Mouse (Mus musculus) brain, adult 2 months (tissue): Measurements from ENCODE around the gene Tmco4.
"Not testable (repeated sequence)": the region's sequence is repeated elsewhere in the genome, so short reads cannot be mapped to it uniquely, and the experiment has no call there.

Source experiments
- DNase-seq: peaks from one replicate; pipeline ENCODE4 v3.0.0; 2011; ENCODE audit warnings: low read depth, low spot score

Gene Tmco4

GRCm38 (mm10) chr4:138973719-138974115 lies 1.0 kb downstream of the Tmco4 start:
- no peak for DNase-seq

- not testable (repeated sequence) for DNase-seq
Measured at GRCm38 (mm10) chr4:138974540-138974939, 1.9 kb downstream of the Tmco4 start.

DNA sequence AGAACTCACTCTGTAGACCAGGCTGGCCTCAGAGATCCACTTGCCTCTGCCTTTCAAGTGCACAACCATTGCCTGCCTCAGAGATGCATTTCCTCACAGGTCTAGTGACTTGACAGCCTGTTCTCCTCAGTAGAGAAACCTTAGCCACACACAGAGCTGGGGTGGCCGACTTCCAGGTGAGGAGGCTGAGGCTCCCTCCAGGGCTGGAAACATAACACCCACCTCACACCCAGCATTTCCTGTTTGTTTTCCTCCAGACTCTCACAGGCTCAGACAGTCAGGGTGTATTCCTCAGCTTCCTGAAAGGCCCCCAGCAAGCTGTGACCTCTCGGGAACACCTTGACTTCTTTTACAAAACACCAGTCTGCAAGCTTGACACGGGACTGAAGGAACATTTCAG lies 2.5 kb downstream of the Tmco4 start:
- no peak for DNase-seq

DNA sequence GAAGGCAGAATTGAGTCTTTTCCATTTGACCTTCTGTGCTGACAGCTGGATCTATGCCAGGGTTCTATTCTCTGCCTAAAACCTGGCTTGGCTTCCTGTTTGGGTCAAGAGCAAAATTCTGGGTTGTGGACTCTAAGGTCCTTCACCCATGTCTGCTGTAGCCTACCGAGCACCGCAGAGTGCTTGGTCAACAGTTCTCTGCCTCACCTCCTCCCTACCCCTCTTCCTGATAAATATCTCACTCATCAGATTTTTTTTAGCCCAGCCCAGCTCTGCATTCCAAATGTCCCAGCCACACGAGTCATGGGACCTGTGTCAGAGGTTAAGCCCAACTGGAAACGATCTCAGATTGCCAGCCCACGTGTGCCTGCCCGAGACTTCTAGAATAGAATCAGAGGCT lies 3.4 kb downstream of the Tmco4 start:
- DNase-seq: no peak

DNA sequence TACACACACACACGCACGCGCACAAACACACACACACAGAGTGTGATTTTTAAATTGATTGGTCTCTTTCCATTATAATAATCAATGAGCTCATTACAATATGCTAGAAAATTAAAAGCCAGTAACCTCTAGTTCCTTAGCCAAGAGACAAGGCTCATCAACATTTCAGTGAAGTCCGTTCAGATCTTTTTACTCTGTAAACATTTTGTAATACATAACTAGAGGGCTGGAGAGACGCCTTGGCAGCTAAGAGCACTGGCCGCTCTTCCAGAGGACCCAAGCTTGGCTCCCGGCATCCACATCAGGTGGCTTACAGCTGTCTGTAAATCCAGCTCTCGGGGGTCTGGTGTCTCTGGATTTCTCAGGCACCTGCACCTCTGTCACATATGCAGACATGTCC lies 7.3 kb downstream of the Tmco4 start:
- DNase-seq: no peak

- DNase-seq: no peak
Measured at GRCm38 (mm10) chr4:138980771-138981420, 8.2 kb downstream of the Tmco4 start.

GRCm38 (mm10) chr4:138983422-138983821 lies 10.7 kb downstream of the Tmco4 start:
- DNase-seq: no peak

DNA sequence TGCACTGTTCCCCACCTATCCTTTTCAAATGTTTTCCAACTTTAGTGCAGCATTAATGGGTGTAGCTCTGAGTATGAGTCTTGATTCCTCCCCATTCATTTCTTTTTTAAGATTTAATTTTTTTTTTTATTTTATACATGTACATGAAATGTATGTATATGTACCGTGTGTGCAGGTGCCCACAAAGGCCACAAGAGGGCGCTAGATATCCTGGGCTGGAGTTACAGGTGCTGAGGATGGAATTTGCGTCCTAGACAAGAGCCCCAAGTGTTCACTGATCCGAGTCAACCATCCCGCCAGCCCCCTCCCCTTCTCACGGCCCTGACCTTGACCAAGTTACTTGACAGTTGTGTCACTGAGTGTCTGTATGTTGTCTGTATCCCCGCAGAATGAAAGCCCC lies 12.1 kb downstream of the Tmco4 start:
- no peak for DNase-seq

DNA sequence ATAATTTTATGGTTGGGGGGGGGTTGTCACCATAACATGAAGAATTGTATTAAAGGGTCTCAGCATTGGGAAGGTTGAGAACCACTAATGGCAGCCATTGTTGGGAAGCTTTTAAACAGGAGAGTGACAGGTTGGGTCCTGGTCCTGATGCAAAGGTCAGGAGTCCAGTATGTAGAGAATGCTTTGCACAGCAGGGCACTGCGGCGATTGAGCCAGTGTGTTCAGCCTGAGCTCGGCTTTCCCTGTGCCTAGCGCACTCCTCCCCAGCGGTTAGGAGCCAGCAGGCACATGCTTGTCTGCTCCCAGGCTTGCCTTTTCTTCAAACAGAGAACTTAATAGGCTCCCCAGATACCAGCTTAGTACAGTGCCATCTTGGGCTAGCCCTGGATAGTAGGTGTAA lies 13.6 kb downstream of the Tmco4 start:
- DNase-seq: no peak

- DNase-seq: no peak
Measured at GRCm38 (mm10) chr4:138994389-138994788, 21.7 kb downstream of the Tmco4 start.

DNA sequence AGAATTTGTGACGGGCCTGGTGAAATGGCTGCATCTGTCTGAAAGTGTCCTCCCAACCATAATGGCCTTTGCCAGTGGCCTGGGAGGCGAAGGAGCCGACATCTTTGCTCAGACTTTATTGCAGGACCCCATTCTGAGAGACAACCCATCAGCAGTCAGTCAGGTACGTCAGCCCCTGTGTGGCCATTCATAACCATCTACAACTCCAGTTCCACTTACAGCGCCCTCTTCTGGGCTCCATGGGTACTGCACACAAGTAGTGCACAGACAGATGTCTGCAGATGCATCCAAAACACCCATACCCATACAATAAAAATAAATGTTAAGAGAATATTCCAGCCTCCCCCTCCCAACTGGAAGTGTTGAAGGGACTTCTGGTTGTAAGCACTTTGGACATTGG lies 23.7 kb downstream of the Tmco4 start:
- no peak for DNase-seq

DNA sequence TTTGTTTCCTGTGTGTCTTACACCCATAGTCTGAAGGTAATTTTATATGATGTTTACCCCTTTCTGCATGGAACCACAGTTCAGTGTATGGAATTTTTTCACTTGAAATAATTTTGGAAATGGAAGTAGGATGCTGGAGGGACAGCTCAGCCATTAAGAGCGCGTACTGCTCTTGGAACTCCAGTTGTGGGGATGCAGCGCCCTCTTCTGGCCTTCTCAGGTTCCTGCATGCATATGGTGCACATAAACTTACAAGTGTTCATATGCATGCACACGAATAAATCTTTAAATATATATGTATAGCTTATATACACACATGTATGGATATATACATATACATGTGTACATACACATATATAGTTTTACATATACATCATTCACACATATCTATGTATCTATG lies 24.4 kb downstream of the Tmco4 start:
- no peak for DNase-seq

DNA sequence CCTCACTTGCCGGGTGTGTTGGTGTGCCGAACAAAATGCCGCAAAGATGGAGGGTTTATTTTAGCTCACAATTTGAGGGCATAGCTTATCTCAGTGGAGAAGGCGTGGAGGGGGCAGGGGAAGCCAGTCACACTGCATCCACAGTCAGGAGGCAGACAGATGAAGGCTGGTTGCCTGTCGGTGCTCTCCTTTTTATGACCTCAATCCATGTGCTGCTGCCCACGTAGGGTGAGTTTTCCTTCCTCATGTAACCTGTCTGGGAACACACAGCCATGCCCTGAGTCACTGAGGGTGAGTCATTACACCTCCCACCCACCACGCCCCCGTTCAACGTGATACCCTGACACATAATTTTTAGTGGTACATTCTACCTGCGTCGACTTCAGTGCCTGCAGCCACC lies 25.9 kb downstream of the Tmco4 start:
- peak; percentile 85 for DNase-seq

DNA sequence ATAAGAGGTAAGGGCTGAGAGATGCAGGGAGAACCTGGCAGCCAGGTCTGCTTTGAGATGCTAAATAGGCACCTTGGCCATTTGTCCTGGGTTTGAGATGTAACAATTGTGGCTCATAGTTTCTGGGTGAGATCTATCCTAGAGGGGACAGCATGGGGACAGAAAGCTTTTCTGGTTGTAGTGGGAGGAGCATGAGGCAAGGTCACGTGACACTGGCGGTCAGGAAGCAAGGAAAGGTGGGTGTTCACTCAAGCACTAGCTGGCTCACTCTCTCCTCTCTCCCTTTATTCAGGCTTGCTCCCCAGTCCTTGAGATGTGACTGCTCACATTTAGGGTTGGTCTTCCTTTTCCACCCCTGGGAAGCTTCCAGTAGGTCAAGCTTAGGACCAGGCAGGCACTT lies 28.3 kb downstream of the Tmco4 start:
- no peak for DNase-seq

GRCm38 (mm10) chr4:139001433-139001832 lies 28.7 kb downstream of the Tmco4 start:
- DNase-seq: peak; percentile 56

DNA sequence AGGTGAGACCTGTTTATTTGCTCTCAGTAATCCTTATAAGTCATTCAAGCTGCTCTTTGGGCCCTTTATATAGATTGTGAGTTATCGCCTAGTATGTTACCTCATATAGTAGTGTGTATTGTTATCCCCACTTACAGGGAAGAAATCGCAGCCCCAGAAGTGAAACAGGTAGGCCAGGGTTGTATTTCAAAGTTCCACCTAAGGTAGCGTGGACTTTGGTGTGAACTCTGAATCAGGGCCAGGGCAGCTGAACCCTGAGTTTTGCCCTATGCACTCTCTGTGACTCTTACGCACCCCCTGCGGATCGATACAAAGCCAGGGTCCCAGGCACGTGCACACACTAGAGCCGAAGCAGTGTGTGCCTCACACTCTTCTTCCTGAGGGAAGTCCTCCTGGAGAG lies 31.4 kb downstream of the Tmco4 start:
- no peak for DNase-seq

DNA sequence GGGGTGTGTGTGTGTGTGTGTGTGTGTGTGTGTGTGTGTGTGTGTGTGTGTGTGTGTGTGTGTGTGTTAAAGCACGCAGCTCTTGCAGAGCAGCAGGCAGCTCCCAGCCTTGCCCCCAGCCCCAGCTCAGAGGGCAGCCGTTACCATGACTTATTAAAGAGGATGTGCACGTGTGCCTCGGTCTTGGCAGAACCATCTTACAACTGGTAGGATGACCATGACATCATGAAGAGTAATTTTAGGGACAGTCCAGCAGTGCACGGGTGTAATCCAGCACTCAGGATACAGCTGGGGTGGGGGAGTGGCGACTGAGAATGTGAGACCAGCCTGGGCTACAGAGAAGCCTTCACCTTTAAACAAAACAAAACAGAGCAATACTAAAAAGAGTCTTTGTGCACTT lies 32.5 kb downstream of the Tmco4 start:
- peak; percentile 31 for DNase-seq

DNA sequence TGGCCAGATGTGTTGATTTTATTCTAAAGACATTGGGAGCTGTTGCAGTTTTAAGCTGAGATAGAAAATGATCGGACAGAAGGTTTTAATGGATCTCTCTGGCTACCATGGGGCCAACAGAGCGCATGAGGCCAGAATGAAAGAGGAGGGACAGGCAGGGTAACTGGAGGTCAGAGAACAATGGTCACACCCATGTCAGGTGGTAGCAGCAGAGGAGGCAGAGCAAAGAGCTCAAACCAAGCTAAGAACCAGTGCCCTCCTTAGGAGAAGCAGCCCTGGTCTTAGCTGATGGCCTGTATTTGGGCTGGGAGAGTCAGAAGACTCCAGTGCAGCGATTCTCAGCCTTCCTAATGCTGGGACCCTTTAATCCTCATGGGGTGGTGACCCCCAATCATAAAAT lies 34.7 kb downstream of the Tmco4 start:
- DNase-seq: no peak

GRCm38 (mm10) chr4:139007981-139008536 lies 35.4 kb downstream of the Tmco4 start:
- DNase-seq: no peak

GRCm38 (mm10) chr4:139011201-139011702 lies 38.6 kb downstream of the Tmco4 start:
- no peak for DNase-seq

DNA sequence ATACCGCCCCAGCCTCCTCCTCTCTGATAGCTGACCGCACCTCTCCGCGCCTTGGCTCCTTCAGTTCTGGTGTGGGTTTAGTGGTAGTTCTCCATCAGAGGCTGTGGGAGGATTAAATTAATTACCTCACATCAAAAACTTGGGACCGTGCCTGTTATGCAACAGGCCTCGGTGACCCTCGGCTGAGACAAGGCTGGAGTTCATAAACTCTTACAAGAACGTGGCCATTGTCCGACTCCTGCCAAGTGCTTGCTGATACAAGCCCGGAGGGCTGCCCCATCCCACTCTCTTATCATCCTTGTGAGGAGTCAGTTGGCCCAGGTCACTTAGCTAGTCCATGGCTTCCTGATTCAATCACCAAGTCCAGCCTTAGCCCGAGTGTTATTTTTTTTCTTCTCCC lies 40.6 kb downstream of the Tmco4 start:
- no peak for DNase-seq

DNA sequence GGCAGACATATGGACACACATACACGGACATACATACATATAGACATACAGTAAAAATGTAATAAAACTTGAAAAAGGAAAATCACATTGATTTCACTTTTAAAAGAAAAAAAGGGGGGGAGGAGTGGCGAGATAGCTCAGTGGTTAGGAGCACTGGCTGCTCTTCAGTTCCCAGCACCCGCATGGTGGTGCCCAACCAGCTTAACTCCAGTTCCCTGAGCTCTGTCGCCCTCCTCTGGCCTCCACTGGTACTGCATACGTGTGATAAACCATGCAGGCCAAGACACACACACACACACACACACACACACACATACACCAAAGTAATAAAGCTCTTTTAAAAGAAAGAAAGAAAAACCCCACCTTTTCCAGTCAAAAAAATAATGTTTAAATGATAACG lies 42.1 kb downstream of the Tmco4 start:
- DNase-seq: no peak

- no peak for DNase-seq
Measured at GRCm38 (mm10) chr4:139018388-139018787, 45.7 kb downstream of the Tmco4 start.

- peak; percentile 27 for DNase-seq
Measured at GRCm38 (mm10) chr4:139018976-139019375, 46.3 kb downstream of the Tmco4 start.
